Mouse (Mus musculus) thymus, adult 18-20 months (tissue): ENCODE results near the gene Eif2b3.

ENCODE experiments used
- DNase-seq, 2 experiments: peaks; one replicate each; pipeline ENCODE4 v3.0.0; 2022; ENCODE audit warnings: mixed read lengths in 2 of 2

The Eif2b3 gene

DNA sequence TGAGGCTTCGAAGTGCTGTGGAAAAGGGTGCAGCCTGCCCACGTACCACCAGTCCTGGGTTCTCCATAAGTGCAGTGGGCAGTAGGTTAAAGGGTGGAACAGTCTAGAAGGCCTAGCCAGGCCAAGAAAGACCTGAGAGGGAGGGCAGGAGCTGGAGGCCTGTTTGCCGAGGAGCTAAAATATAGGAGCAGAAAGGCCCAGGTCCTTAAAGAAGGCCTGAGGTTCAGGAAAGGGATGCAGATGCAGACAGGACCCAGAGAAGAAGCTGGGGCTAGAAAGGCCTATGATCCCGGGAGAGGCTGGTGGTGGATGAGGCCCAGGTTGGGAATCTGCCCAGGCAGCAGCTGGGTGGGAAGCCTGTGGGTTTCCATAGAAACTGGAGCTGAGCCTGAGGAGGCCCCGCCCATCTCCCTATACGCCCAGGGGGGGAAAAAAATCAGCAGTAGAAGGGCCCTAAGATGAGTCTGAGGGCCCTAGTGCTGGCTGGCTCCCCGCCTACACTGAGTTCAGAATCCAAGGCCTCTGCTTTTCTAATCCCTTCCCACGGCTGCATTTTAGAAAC lies 106.2 kb downstream of the Eif2b3 start, which contains the start of gene Btbd19:
Btbd19 (minus strand) TSS at position 378 of the 562 bp plus-strand sequence.
- DNase-seq: peak in 1 of 2 experiments; percentile 22

DNA sequence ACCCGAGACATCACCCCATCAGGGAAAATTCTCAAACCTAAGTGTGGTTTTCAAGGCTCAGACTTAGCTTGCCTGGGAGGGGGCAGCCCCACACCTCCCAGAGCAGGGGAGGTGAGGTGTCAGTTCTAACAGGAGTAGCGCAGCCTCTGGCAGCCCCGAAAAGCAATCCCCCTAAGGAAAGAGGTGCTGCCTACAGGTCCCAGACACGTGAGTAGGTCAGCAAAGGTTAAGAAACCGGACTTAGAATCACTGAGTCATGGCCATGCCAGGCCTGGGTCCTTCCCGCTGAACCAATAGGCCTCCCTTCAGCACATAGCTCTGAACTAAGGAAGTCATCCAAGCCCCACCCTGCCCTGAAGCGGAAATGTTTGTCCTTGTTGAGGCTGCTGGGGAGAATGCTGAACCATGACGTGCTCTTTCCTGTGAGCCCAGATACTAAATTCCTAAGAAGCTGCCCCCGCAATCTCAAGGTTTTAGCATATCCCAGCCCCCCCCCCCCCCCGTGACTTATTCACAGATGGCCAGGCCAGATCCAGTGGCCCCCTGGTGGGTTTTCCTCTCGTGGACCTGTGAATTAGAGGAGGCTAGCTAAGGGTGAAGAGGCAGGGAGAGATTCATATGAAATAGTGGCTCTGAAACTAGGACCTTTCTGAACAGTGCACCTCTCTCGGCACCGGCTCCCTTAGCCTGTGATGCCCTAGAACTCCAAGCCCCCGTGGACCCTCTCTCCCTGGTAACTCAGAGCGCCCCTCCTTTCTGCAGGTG lies 106.9 kb downstream of the Eif2b3 start:
- peak; percentile 63 to 74 for DNase-seq

DNA sequence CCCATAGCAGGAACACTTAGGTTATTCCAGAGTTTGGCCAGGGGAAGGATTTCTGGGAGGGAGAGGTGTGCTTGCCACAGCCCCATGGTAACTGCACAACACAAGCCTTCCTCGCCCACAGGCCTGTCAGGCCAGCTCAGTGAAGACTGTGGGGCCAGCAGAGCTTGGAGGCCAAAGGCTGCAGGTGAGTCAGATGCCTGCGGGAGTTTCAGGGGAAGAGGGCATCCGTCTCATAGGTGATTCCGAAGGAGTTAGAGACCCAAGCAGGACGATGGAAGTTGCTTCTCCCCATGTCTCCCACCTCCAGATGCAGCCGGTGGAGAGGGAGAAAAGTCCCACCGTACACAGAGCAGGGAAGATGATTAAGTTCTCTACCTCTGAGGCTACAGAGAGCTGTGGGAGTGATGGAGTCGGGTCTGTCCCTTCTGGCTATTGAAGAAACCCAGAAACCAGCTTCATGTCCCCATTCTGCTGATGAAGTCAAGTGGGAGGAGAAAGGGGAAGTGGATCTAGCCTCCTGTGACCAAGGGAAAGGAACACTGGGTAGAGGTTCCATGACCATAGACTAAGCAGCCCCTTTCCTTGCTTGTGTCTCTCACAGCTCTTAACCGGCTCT lies 107.6 kb downstream of the Eif2b3 start, which contains the start of gene Tctex1d4:
Tctex1d4 (plus strand) TSS at position 120 of the 616 bp plus-strand sequence.
- DNase-seq: no peak

DNA sequence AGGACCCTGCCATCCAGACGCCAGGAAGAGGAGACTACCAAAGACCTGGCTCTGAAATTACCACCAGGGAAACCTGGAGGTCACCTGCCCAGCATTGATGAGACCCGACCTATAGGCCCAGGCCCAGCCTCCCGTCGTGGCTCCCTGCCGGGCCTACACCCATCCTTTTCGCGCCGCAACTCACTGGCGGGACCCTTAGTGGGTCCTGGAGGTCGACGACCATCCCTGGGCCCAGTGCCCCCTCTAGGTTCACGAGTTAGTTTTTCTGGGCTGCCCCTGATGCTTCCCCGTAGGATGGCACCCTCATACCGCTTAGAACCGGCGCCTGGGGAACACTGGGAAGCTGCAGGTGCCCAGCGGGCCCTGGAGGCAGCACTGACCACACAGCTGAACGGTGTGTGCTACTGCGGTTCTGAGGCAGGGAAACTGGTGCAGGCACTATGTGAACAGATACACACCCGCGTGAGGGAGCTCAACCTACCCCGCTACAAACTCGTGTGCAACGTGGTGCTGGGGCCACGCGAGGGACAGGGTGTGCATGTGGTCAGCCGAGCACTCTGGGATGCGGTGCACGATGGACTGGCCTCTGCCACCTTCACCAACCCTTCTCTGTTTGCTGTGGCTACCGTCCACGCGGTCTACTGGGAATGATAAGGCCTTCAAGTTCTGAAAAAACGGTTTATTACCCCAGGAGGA lies 108.9 kb downstream of the Eif2b3 start:
- no peak for DNase-seq

DNA sequence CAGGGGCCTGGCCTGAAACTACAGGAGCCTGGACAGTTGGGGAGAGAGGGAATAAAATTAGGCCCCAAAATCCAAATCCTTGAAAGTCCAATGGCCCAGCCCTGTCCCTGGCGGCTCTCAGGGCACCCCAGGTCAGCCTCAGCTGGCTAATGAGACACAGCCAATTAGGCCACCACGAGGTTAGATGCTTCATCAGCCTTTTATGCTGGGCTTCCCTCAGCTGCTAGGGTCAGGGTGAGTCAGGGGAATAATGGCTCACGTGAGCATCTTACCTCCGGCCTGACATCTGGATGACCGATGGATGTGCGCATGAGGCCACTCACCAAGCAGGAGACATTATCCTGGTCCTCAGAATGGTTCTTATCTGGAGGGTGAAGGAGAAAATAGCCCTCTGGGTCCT lies 111.6 kb downstream of the Eif2b3 start:
- no peak for DNase-seq

DNA sequence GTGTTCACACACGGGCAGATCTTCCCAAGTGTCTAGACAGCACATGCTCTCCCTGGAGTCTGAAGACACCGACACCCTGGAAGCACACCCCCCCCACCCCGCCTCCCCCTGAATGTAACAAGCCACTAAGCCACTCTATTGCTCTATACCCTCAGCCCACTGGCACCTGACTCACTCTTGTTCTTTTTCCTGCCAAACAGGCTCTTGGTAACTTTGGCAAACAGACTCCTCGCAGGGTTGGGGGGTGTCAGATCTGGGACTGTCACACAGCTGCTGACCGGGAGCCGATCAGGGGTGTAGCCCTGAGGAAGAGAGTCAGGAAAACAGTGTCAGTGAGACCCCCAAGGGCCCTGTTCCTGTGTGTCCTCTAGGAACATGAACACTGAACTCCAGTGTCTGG lies 112.0 kb downstream of the Eif2b3 start:
- DNase-seq: no peak

DNA sequence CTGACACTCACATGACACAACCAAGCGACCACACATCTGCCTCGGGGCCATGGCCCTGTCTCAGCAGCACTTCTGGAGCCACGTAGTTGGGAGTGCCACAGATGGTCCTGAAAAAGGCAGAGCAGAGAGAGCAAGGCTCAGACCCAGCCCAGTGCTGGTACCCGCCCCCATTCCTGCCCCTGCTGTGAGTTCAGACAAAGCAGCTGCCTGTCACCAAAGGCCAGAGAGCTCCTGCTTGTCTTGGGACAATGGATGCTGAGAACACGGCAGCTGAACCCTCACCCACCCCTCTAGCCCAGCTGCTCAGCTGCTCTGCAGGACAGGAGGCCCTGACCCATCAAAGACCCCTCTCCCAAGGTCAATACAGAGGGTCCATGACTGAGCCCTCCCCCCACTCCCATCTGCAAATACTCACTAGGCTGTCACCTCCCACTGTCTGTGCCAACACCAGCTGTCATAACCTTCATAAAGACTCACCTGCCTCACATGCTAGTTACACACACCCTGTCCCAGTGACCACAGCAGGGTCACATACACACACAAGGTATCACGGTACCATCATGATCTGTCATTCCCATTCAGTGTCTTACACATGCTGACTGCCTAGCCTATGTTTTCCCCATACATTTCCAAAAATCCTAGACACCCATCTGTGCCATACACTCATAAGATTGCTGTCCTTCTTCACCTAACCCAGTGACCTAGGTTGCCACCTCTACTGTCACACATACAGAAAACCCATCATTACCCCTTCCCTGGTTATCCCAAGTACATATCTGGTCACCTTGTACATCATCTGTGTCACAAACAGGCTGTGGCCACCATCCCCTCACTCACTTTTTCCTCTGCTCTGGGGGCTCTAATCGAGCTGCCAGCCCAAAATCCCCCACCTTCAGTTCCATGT lies 112.9 kb downstream of the Eif2b3 start:
- no peak for DNase-seq

DNA sequence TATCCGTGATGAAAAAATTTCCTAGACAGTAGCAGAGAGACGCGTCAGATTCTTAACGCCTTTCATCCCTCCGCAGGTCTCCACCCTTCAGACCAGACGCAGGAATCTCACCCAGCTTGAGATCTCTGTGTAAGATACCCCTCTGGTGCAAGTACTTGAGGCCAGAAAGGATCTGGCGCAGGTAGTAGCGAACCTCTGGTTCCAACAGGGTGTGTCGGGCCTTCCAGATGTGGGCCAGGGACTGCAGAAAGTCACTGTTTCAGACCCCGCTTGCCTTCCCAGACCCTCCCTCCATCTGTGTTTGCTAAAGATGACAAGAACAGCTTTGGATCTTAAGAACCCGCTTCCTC lies 113.6 kb downstream of the Eif2b3 start:
- DNase-seq: no peak

DNA sequence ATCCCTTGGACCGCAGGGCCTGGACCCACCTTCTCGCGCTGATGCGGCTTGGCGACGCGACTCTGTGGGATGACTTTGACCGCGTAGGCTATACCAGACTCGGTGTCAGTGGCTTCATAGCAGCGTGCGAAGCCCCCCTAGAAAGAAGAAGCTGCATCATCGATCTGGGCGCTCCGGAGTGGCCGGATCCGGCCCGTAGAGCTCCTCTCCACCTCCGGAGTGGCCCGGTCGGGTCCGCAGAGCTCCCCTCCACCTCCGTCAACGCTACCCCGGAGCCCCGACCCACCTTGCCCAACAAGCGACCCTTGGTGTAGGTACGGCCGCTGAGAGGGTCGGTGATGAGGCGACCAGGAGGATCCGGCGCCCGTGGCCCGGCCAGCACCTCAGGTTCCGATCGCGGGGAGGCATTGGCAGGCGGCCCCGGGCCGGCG lies 114.2 kb downstream of the Eif2b3 start:
- no peak for DNase-seq

DNA sequence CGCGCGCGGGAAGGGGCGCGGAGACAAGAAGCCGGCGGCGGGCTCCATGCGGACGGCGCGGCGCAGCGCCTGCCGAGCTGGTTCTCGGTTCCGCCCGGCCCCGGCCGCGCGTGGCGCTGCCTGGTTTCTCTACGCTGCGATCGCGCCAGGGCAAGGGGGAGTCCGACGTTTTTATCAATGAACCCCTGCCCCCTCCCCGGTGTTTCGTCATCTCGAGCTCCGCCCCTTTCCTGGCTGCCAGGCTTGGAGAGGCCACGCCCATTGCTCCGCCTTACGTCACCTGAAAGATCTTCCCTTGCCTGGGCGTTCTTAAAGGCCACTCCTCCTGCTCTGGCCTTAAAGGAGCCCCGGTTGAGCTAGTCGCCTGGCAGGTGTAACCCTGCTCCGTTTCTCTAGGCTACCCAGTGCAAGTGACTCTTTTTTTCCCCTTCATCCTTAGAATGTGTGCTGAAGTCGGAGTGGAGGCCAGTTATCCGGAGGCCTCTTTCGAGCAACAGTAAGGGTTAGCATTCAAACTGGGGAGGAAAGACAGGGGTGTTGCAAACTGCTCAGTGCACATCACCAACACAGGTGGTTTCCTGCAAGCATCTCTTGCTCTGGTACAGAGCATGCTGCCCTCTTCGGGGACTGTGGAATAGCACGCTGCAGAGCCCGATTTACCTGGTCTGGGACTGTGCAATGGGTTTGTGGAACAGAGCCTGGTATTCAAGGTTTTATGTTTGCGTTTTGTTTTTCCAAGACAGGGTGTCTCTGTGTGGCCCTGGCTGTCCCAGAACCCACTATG lies 114.8 kb downstream of the Eif2b3 start, which contains the start of gene Plk3:
Plk3 (minus strand) TSS at position 147 of the 784 bp plus-strand sequence.
- peak; percentile 93 to 97 for DNase-seq

DNA sequence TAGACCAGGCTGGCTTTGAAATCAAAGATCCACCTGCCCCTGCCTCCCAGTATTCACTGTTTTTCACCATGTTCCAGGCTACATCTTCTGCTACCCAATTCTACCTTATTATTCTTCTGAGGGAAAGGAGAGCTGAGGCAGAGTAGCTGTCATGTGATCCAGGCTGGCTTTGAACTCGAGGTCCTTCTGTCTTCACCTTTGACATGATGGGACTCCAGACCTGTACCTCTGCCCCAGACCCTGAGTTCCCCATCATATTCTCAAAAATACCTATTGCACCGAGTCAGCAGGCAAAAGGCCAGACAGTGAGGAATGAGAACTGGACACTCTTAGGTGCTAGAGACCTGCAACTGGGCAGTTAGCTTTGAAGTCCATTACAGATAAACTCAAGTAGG lies 115.4 kb downstream of the Eif2b3 start:
- no peak for DNase-seq

DNA sequence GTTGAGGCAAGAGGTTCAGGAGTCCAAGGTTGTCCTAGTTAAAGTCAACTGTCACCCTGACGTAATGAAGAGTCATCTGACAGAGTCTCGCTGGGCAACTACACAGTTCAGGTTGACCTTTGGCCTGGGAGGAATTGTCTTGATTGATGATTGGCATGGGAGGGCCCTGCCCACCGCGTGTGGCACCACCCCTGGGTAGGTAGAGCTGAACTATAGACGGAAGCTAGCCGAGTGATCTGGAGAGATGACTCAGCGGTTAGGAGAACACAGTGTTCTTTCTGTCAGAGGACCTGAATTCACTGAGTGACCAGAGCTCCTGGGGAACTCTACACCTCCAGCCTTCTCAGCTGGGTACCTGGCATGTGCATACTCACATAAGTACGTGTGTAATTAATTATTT lies 116.8 kb downstream of the Eif2b3 start:
- DNase-seq: no peak
